Mouse (Mus musculus) bone marrow, adult 2 months (tissue): ENCODE results near the gene Phf13.

ENCODE experiments used
- CTCF ChIP-seq: fragments of 200-500 bp; IDR thresholded peaks from 2 replicates; pipeline ENCODE4 v1.5.1; 2011; ENCODE audit warnings: low read length, control low read depth; ENCODE audit not compliant: control insufficient read depth, insufficient read depth
- POLR2A ChIP-seq: fragments of 200-500 bp; IDR thresholded peaks from 2 replicates; pipeline ENCODE4 v1.6.1; 2011; ENCODE audit warnings: low read depth, mild to moderate bottlenecking, control low read depth, low read length, borderline replicate concordance; ENCODE audit not compliant: control insufficient read depth

GRCm38 (mm10) chr4:152011171-152011760 lies 15.2 kb upstream of the Phf13 start:
- TF ChIP-seq POLR2A: no peak
- no peak for TF ChIP-seq CTCF
